Mouse (Mus musculus) embryo, embryonic 11.5 days (tissue): Measurements from ENCODE around the gene Nek7.

Experiments used
- DNase-seq: peaks from one replicate; pipeline ENCODE4 v3.0.0-alpha.2; 2012; ENCODE audit warnings: low read depth, low spot score

Nek7 gene

GRCm38 (mm10) chr1:138619996-138620461, at the start of gene Nek7:
Gene Nek7, minus strand, starts transcription at chr1:138620141.
- DNase-seq = peak; percentile 39

DNA sequence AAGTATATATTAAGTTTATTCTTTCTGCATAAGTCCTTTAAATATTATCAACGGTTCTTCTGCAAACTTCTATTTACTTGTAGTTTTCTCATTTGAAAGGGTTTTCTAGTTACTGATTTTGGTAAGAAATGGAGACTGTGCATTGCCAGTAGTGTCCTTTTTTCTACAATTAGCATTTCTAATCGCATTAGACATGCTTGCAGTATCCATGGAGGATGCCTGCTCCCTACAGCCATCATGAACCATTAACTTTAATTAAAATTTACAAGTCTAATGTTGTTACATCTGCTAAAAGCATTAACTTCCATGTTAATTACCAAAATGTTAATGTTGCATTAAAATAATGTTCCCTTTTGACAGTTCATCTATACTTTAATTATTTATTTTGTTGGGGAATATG, 42.4 kb upstream of the Nek7 start:
- DNase-seq = no peak

DNA sequence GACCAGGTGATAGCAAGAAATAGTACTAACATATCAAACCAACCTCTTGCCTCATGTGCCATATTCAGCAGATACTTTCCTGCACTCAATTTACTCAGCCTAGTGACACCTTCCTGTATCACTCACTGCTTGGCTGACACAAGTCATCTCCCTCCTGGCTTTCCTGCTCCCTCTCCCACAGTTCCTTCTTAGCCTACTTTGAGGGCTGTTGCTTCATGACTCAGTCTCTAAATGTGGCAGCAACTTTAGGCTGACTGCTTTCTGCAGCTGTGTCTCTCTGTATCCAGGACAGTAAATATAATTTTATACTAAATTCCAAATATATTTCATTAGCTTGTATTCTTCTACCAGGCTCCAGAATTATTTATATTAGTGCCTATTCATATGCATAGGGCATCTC, 34.3 kb upstream of the Nek7 start:
- no peak for DNase-seq

- DNase-seq = no peak
These were observed 25.1 kb upstream of the Nek7 start for GRCm38 (mm10) chr1:138644991-138645390.

DNA sequence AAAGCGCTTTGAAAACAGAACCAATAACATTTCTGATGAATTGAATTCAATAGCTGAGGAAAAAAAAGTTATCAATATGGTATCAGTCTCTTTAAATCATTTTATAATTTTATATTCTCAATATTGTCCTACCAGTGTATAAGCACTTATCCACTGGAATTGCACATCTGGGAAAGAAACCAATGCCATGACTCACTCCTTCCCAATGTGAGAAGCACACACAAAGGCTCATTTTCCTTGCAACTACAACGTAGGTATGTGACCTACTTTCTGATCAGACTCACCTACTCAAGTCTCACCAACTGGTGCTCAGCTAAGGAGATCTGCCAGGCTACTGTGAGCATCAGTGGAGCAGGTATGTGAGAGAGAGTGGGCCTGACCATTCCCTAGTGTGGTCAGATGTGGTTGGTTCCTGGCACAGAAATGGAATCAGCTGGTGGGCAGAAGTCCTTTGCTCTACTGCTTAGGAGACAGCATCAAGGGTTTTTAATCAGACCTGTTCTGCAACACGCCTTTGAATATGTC, 23.4 kb upstream of the Nek7 start:
- no peak for DNase-seq

DNA sequence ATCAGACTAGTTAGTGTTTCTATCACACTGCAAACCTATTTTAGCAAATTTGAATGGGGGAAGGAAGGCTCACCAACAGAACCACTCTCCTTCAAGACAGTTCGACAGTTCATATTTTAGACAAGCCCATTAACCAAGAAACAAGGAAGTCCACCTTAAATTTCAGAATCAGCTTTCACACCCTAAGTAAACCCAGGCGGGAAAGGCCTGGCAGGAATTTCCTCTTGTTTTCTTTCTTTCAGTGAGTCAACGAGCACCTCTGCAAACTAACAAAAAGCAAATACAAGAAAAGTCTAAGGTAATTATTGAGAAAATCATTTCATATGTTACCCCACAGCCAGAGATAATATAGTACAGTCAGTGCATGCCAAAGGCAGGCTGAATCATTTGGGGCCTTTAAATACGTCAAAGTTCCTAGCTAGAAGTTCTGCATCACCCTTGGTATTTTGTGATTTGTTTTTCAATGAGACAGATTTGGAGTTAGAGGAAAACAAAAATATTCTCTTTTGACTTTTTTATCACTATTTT, 21.1 kb upstream of the Nek7 start:
- no peak for DNase-seq

DNA sequence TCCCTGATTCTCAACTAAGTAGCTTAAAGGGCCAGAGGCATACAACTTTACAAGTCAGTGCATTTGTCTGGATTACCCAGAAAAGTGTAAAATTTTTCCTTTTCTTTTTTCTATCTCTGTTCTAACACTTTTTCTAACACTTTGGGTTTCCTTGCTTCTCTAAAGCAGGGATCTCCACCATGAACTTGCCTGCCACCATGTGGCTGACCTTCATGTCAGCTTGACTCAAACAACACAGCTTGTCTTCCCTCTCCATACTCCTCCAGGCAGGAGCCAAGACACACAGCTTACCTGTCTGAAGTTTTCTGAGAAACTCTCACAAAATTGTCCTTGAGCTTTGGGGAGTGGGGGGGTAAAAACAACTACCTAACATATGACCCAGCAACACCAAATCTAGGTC, 17.9 kb upstream of the Nek7 start:
- DNase-seq = no peak

- DNase-seq = no peak
These were observed 14.6 kb upstream of the Nek7 start for GRCm38 (mm10) chr1:138634561-138634960.

GRCm38 (mm10) chr1:138628919-138629318, 9.0 kb upstream of the Nek7 start:
- no peak for DNase-seq

DNA sequence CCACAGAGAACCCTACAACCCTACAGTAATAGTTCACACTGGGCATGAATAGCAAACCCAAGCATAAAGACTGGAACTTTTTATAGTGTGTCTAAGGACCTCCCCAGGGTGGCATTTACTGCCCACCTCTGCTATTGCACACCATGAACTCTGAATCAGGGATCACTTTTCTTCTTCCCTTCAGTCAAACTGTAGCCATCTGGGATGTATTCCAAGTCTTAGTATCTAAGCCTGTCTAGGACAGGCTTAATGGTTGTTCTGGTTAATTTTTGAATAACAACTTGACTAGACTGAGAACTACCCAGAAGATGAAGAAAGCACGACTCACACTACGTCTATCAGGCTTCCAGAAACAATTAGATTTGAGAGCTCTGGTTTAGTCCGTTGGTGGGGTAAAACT, 8.5 kb upstream of the Nek7 start:
- DNase-seq = no peak

GRCm38 (mm10) chr1:138627804-138628203, 7.9 kb upstream of the Nek7 start:
- no peak for DNase-seq

DNA sequence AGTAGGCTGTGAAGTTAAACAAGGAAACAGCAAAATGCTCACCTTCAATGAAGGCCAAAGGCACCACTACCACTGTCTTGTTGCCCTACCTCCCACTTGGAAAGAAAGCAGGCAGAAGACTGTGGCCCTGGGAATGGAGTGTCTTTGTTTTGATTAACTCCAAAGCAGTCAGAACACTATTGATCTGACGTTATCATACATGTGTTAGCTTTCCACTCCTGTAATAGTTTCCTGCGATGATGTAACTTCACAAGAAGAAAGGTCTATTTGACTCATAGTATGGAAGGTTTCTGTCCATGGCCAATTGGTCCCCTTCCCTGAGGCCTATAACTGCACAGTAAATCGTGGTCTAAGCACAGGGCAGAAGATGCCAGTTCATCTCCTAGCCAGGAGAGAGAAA, 6.3 kb upstream of the Nek7 start:
- no peak for DNase-seq

DNA sequence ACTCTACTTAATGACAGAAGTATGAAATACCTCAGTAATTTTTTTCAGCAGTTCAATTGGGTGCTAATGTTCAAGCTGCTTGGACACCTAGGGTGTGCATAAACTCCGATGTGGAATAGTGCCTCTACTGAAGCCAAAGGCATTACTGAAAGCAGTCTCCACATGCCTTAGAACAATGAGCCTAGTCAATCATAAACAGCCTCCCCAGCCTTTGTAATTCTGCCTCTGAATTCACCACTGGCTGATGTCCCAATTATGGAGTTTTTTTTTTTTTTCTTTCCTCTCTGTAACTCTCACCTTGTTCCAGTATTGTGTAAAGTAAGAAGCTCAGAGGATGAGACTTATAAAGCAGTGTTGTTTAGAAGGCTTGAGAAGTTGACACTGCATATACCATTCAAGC, 3.9 kb upstream of the Nek7 start:
- no peak for DNase-seq

DNA sequence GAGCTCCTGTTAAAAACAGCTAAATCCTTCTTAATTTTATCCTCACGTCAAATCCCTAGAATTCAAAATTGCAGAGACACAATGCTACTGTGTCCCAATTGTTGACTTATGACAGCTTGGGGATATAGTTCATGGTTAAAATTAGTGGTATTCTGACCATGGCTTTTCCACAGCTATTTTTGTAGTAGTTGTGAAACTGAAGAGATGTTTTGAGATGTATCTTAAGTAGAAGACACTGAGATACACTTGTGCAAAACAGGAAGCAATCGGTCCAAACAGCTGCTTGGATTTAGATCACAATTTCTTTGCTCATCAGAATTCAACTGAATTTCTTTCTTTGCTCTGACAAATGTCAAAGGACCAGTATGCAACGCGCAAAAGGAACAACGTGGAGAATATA, 2.9 kb upstream of the Nek7 start:
- no peak for DNase-seq

GRCm38 (mm10) chr1:138622431-138622830, 2.5 kb upstream of the Nek7 start:
- DNase-seq = no peak

DNA sequence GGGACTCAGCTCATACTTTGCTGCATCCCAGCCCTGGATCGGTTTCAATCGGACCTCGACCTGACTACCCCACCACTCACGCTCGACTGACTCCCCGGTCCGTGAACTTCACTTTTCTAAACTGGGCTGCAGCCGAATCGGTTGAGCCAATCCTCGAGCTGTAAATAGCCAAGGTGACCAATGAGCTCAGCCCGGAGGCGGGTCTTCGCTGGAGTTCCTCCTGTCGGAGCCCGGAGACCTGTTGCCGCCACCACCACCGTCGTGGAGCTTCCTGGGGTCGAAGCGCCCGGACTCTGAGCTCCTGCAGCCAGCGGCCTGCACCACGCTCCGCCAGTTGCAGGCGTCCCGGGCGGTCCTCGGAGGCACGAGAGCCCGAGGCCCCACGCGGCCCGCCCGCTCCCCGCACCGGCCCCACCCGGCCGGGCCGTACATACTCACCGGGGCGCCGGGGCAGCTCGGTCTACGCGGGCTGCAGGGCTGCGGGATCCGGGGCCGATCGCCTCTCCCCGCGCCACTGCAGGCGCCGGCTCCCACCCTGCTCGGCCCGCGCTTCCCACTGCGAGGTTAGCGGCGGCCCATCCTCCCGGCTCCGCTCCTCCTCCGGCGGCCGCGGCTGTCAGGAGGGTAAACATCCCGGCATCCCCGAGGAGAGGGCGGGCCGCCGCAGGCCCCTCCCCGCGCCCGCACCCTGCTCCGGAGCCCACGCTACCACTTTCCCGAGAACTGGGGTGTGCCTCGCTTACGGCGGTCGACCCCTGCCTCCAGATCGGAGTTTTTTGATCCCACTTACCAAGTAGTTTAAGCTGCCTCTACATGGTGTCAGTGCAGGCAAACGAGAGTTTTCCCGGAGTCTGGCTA, 598 bp downstream of the Nek7 start:
- DNase-seq = peak; percentile 88

DNA sequence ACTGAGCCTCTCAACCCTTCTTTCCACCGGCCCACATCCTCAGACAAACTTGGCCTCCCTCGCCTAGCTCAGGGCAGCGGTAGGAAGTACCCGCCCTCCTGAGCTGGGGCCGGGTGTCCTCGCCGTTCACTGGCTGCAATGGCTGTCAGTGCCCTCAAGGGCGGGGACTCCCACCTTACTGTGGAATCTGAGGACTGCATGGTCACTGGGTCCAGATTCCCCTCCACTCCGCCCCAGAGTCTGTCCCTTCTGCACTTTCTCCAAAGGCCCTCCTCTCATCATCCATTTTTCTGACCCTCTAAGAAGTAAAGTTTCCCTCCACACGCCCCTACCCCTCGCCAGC, 2.0 kb downstream of the Nek7 start:
- peak; percentile 78 for DNase-seq

GRCm38 (mm10) chr1:138617279-138618011, 2.5 kb downstream of the Nek7 start:
- no peak for DNase-seq

DNA sequence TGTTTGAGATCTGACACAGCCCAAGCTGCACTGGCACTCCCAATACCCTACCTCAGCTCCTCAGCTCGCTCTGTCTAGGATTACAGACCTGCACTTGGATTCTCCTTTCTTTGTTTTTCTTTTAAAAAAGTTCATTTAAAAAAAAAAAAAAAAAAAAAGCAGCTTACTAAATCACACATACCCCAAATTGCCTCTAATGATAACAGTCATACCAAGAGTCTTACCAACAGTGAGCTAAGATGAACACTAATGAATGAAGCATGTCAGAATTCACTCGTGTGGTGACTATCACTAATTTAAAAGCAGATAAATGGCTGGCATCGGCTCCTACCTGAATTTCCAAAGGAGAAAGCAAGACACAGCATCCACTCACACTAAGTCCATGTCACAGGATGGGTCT, 4.6 kb downstream of the Nek7 start:
- no peak for DNase-seq

DNA sequence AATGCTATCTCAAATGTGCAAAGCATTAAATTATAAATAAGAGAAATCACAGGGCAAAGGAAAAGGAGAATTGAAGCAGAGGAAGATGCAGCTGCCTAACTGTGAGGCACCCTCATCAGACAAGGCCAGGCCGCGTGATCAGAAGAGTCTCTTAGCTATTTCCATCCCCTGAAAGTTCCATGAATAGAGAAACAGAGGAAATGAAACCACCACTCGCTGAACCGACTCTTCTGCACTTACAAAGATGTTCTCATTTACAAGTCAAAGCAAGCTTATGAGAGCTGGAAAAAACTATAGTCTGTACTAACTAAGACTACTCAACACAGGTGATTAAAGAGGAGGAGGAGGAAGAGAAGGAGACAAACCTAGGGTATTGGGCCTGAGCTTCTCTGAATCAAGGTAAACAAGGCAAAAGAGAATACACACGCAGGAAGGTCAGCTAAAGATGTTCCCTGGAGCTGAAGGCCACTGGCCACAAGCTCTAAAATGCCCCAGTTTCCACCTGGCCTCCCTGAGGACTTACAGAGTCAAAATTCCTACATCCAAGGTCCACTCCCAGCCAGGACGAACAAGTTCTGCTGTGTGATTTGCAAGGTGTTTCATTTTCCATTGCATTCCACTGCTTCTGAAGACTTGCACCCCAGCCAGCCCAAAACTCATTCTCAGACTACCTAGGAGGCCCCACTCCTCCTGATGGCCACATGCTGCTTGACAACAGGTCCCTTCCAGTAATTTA, 5.2 kb downstream of the Nek7 start:
- DNase-seq = no peak

DNA sequence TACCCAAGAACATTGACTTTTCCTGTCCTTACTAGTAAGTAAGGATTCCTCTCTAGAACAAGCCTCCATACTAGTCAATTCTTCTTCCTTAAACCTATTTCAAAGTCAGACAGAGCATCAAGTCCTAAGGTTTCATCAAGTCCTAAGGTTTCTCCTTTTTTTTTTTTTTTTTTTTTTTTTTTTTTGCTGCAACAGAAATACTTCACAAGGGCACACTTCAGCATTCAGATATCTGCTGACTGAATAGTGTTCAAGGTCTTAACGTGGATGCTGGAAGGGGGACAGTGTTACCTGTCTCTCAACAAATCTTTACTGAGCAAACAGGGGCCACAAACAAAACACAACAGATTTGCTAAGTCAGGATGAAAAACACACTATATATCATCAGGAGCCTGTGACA, 7.8 kb downstream of the Nek7 start:
- DNase-seq = no peak

DNA sequence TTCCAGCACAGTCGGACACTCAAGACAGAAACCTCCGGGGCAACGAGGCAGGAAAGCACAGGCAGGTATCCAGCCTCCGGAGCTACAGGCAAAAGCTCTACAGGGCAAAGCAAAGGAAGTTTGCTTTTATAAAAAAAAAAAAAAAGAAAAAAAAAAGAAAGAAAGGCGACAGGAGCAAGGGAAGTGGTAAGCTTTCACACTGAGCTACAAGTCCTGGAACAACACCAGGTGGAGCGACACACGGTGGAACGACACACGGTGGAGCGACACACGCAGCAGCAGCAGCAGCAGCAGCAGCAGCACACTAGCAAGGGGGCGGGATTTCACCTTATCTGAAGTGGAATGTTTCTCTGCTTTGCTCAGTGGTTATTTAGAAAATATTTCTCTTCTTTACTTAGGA, 10.8 kb downstream of the Nek7 start:
- DNase-seq = no peak
